8 mouse cellular contexts compared by ENCODE assay signal in the genomic region with DNA sequence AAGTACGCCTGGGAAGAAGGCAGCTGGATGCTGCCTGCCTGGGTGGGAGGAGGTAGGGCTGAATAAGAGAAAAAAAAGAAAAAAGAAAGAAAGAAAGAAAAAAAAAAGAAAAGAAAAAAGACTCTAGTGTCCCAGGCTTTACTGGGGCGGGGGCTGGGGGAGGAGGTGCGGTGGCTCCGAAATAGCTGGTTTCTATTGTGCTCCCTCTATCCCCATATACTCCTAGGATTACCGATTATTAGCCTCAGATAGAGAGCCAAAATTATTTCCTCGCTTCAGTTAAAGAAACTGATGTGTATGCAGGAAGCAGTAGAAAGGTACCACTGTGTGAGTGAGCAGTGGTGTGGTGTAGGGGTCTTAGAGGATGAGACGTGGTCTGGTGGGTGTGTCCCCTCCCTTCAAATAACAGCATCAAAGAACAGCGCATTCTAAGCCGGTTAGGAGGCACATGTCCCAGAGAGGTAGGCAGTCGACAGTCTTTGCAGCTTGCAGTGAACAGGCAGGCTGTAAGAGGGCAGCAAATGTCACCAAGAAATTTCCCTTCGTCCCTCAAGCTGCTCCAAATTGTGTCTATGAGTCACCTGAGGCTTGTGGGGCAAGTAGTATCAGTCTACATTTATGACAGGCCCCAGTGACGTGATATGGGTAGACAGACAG. TPM values are rescaled to one million over a fixed set of nuclear protein-coding genes. Genes with fewer than 3 reads are reported as not detected.
DNase-seq lines count a peak whose midpoint lies in the region; ATAC-seq and TF ChIP-seq lines count a peak whose summit lies in the region.

No protein-coding gene starts in this region.

- no peak for DNase-seq in left cerebral cortex, adult 2 months (ENCODE audit: extremely low spot score in 1 of 2, low spot score in 2 of 2)
- no peak for DNase-seq in left cerebral cortex, adult 11 months (ENCODE audit: low spot score)
- DNase-seq in left cerebral cortex, postnatal 36 days (ENCODE audit: low spot score in 2 of 2): no peak
- no peak for DNase-seq in urinary bladder, postnatal 14 days (ENCODE audit: low spot score)
- no peak for DNase-seq in left cerebral cortex, postnatal 10 days (ENCODE audit: extremely low spot score in 1 of 2, low spot score in 2 of 2)

- H3K9me3 ChIP-seq in intestine, embryonic 15.5 days: no peaks in the 10 kb centered on the region
- H3K9me3 ChIP-seq in neural tube, embryonic 15.5 days (replicated peaks): no peaks in the 10 kb centered on the region

- peaks cover 9% of the 10 kb centered on the region for H3K4me1 ChIP-seq in cortical plate, adult 2 months (ENCODE audit: control insufficient read depth, insufficient read depth, low read length)
- H3K4me1 ChIP-seq in intestine, embryonic 15.5 days (replicated peaks): peaks cover 17% of the 10 kb centered on the region
- H3K4me1 ChIP-seq in neural tube, embryonic 15.5 days: peaks cover 47% of the 10 kb centered on the region

- intact Hi-C loops in left cerebral cortex, adult 2 months (cut with DNase I): no loop called here
- intact Hi-C loops in left cerebral cortex, postnatal 36 days (cut with DNase I): loop anchor here (2.0 kb wide), 1 partner anchor 35 kb away; no protein-coding TSS in a partner anchor
- intact Hi-C loops in left cerebral cortex, postnatal 10 days (cut with DNase I): no loop called here

- no peaks in the 10 kb centered on the region for H3K27me3 ChIP-seq in intestine, embryonic 15.5 days (replicated peaks)
- no peaks in the 10 kb centered on the region for H3K27me3 ChIP-seq in neural tube, embryonic 15.5 days (replicated peaks)

- H3K36me3 ChIP-seq in intestine, embryonic 15.5 days: no peaks in the 10 kb centered on the region
- H3K36me3 ChIP-seq in neural tube, embryonic 15.5 days: peaks cover 9% of the 10 kb centered on the region; the same call in 1 of the 2 replicates

- no peak for TF ChIP-seq CTCF in left cerebral cortex, adult 2 months (IDR thresholded peaks at IDR 0.05)
- TF ChIP-seq CTCF in cortical plate, adult 2 months (IDR thresholded peaks at IDR 0.05; ENCODE audit: extremely low read depth, insufficient read depth, low read length): no peak

- 8% methylated on average over 12 of the region's 12 CpGs for WGBS in intestine, embryonic 15.5 days
- WGBS in neural tube, embryonic 15.5 days: 2% methylated on average over 12 of the region's 12 CpGs

- peak overlapping the region; percentile 94 for H3K4me2 ChIP-seq in intestine, embryonic 15.5 days (replicated peaks)
- H3K4me2 ChIP-seq in neural tube, embryonic 15.5 days: peak overlapping the region; percentile 69

- no peak for TF ChIP-seq POLR2A in cortical plate, adult 2 months (IDR thresholded peaks at IDR 0.05; ENCODE audit: extremely low read depth, insufficient read depth, low read length)

- peak overlapping the region; percentile 93 for H3K27ac ChIP-seq in left cerebral cortex, adult 2 months
- H3K27ac ChIP-seq in cortical plate, adult 2 months (ENCODE audit: insufficient read depth, low read length): no peak overlapping the region
- peak overlapping the region; percentile 71 for H3K27ac ChIP-seq in intestine, embryonic 15.5 days
- H3K27ac ChIP-seq in neural tube, embryonic 15.5 days (replicated peaks): peak overlapping the region; percentile 93

- ATAC-seq in intestine, embryonic 15.5 days: peak; percentile 36; the same call in 1 of the 2 replicates
- peak; percentile 51 for ATAC-seq in neural tube, embryonic 15.5 days (ENCODE audit: low FRiP score)

- peak overlapping the region; percentile 76 for H3K9ac ChIP-seq in intestine, embryonic 15.5 days
- peak overlapping the region; percentile 61 for H3K9ac ChIP-seq in neural tube, embryonic 15.5 days (replicated peaks)

- peak overlapping the region; percentile 79 for H3K4me3 ChIP-seq in left cerebral cortex, adult 2 months
- H3K4me3 ChIP-seq in cortical plate, adult 2 months (ENCODE audit: insufficient read depth, low read length): peak overlapping the region; percentile 90
- peak overlapping the region; percentile 65 for H3K4me3 ChIP-seq in intestine, embryonic 15.5 days (replicated peaks)
- H3K4me3 ChIP-seq in neural tube, embryonic 15.5 days (replicated peaks): peak overlapping the region; percentile 58

RNA-seq across cellular contexts. Expression of a gene that starts 0.8 kb away (rescaled TPM):
- total RNA-seq in left cerebral cortex, adult 2 months (2021): 10 to 100 TPM; 94.6 to 98.8 TPM
- polyA plus RNA-seq in cortical plate, adult 2 months (2012; rRNA removed): 57.9 and 60.4 TPM in 2 replicates
- 7.6 and 7.9 TPM in 2 replicates for polyA plus RNA-seq in intestine, embryonic 15.5 days (2015; fragmentation: Nextera tagmentation; extraction: Ambion mirVana)
- polyA plus RNA-seq in neural tube, embryonic 15.5 days (2015; fragmentation: Nextera tagmentation; extraction: Ambion mirVana): 49.6 and 56.6 TPM in 2 replicates
- 10 to 100 TPM; 69.0 to 85.2 TPM for total RNA-seq in left cerebral cortex, postnatal 36 days (2021)
- 10 to 100 TPM; 34.1 to 36.3 TPM for total RNA-seq in left cerebral cortex, postnatal 10 days (2021)

RNA-seq across cellular contexts. Expression of a gene that starts 13.8 kb away (rescaled TPM):
- total RNA-seq in left cerebral cortex, adult 2 months (2021): not detected
- 0.15 and 0.19 TPM in 2 replicates for polyA plus RNA-seq in cortical plate, adult 2 months (2012; rRNA removed)
- 0.98 and 1.6 TPM in 2 replicates for polyA plus RNA-seq in intestine, embryonic 15.5 days (2015; fragmentation: Nextera tagmentation; extraction: Ambion mirVana)
- 0.64 and 0.88 TPM in 2 replicates for polyA plus RNA-seq in neural tube, embryonic 15.5 days (2015; fragmentation: Nextera tagmentation; extraction: Ambion mirVana)
- total RNA-seq in left cerebral cortex, postnatal 36 days (2021): under 1 TPM in 1 of 2 experiments, not detected in 1; 0.32 TPM
- total RNA-seq in left cerebral cortex, postnatal 10 days (2021): not detected

RNA-seq across cellular contexts. Expression of a gene that starts 40.7 kb away (rescaled TPM):
- total RNA-seq in left cerebral cortex, adult 2 months (2021): 100 to 1,000 TPM; 206 to 220 TPM
- polyA plus RNA-seq in cortical plate, adult 2 months (2012; rRNA removed): 162 and 171 TPM in 2 replicates
- polyA plus RNA-seq in intestine, embryonic 15.5 days (2015; fragmentation: Nextera tagmentation; extraction: Ambion mirVana): 25.6 and 26.5 TPM in 2 replicates
- polyA plus RNA-seq in neural tube, embryonic 15.5 days (2015; fragmentation: Nextera tagmentation; extraction: Ambion mirVana): 26.4 and 28.9 TPM in 2 replicates
- 100 to 1,000 TPM; 201 to 252 TPM for total RNA-seq in left cerebral cortex, postnatal 36 days (2021)
- total RNA-seq in left cerebral cortex, postnatal 10 days (2021): 100 to 1,000 TPM; 138 to 142 TPM

RNA-seq across cellular contexts. Expression of a gene that starts 43.4 kb away (rescaled TPM):
- not detected for total RNA-seq in left cerebral cortex, adult 2 months (2021)
- not detected in 2 replicates for polyA plus RNA-seq in cortical plate, adult 2 months (2012; rRNA removed)
- not detected in 2 replicates for polyA plus RNA-seq in intestine, embryonic 15.5 days (2015; fragmentation: Nextera tagmentation; extraction: Ambion mirVana)
- not detected in 2 replicates for polyA plus RNA-seq in neural tube, embryonic 15.5 days (2015; fragmentation: Nextera tagmentation; extraction: Ambion mirVana)
- total RNA-seq in left cerebral cortex, postnatal 36 days (2021): not detected
- not detected for total RNA-seq in left cerebral cortex, postnatal 10 days (2021)
